Mouse (Mus musculus) heart, postnatal 0 days (tissue): ENCODE results near the gene Ccdc34. TPM values are rescaled to one million over a fixed set of nuclear protein-coding genes. Genes with fewer than 3 reads are reported as not detected.

Source experiments
- ATAC-seq: fragments of 200-750 bp; cut with Nextera tagmentation; 2 replicates; pipeline ENCODE4 v1.8.0; 2017; ENCODE audit warnings: low read depth, moderate number of reproducible peaks, moderate library complexity; ENCODE audit not compliant: insufficient read depth
- DNase-seq: peaks from one replicate; pipeline ENCODE4 v3.0.0-alpha.2; 2016; ENCODE audit warnings: low spot score
- H3K27ac ChIP-seq: fragments of 300-500 bp; sonication (generic); 2 replicates; pipeline ENCODE4 v1.5.1; 2014; ENCODE audit warnings: low read depth, mild to moderate bottlenecking
- H3K27me3 ChIP-seq: fragments of 300-500 bp; sonication (generic); 2 replicates; pipeline ENCODE4 v1.6.1; 2014; ENCODE audit warnings: low read length, mixed read lengths; ENCODE audit not compliant: control insufficient read depth, insufficient read depth
- H3K36me3 ChIP-seq: fragments of 300-500 bp; sonication (generic); replicated peaks from 2 replicates; pipeline ENCODE4 v1.6.1; 2014; ENCODE audit warnings: low read length, mixed read lengths; ENCODE audit not compliant: control insufficient read depth, insufficient read depth
- H3K4me1 ChIP-seq: fragments of 300-500 bp; sonication (generic); 2 replicates; pipeline ENCODE4 v1.6.1; 2014; ENCODE audit warnings: antibody characterized with exemption; ENCODE audit not compliant: control insufficient read depth, insufficient read depth
- H3K4me2 ChIP-seq: fragments of 300-500 bp; sonication (generic); 2 replicates; pipeline ENCODE4 v1.6.1; 2014; ENCODE audit warnings: low read depth, mild to moderate bottlenecking, low read length, moderate library complexity
- H3K4me3 ChIP-seq: fragments of 300-500 bp; sonication (generic); 2 replicates; pipeline ENCODE4 v1.5.1; 2014; ENCODE audit warnings: low read depth, low read length
- H3K9ac ChIP-seq: fragments of 300-500 bp; sonication (generic); replicated peaks from 2 replicates; pipeline ENCODE4 v1.6.1; 2014; ENCODE audit warnings: low read depth, low read length, mixed read lengths
- H3K9me3 ChIP-seq: fragments of 300-500 bp; sonication (generic); replicated peaks from 2 replicates; pipeline ENCODE4 v1.6.1; 2016; ENCODE audit warnings: low read length; ENCODE audit not compliant: control insufficient read depth
- CTCF ChIP-seq: IDR thresholded peaks from 2 replicates; pipeline ENCODE4 v1.5.1; 2016; ENCODE audit warnings: antibody characterized with exemption, control low read depth, low read depth
- EP300 ChIP-seq: IDR thresholded peaks from 2 replicates; pipeline ENCODE4 v1.6.1; 2016; ENCODE audit warnings: antibody characterized with exemption, low read depth
- WGBS: fragments of 180-500 bp; shearing (Covaris S2); extraction: QIAGEN DNeasy Blood & Tissue Kit; methylation state at CpG from one replicate; pipeline ENCODE4 v1.1.7; 2014; 5-methylcytosine and 5-hydroxymethylcytosine counted together
- polyA plus RNA-seq: library from polyadenylated mRNA; unstranded; fragments of >200 nt; fragmentation: Nextera tagmentation; extraction: Ambion mirVana; gene quantifications from 2 replicates; pipeline ENCODE4 v1.2.1, GENCODE M21; 2015
- total RNA-seq: library from RNA; depleted of rRNA; stranded (reverse); fragments of >200 nt; gene quantifications from 2 replicates; pipeline ENCODE4 v1.2.3, GENCODE M21; 2014; ENCODE audit warnings: low replicate concordance

Gene Ccdc34
- total and polyA plus RNA-seq, 2 experiments from 2014 or later, result 6.9 to 16.5 TPM

- no peak for DNase-seq
- no peak for ATAC-seq
- Histone ChIP-seq H3K9ac (no peak overlapping the region), H3K4me3 (no peak overlapping the region), H3K27ac (no peak overlapping the region), H3K4me1 (peaks cover 12% of the 10 kb centered on the region; the same call in 1 of the 2 replicates), H3K4me2 (no peak overlapping the region), H3K27me3 (no peaks in the 10 kb centered on the region), H3K36me3 (no peaks in the 10 kb centered on the region), H3K9me3 (no peaks in the 10 kb centered on the region)
- TF ChIP-seq EP300 (no peak), CTCF (no peak)
- 65% methylated on average over 2 of the region's 2 CpGs for WGBS
These were observed 178.9 kb downstream of the Ccdc34 start for GRCm38 (mm10) chr2:110196551-110196950.

GRCm38 (mm10) chr2:110199648-110200047 is 182.0 kb downstream of the Ccdc34 start:
- Histone ChIP-seq H3K4me1 (0 out of 2 replicates have a peak, but pooled peaks cover 9% of the 10 kb centered on the region), H3K27me3 (no peaks in the 10 kb centered on the region), H3K36me3 (no peaks in the 10 kb centered on the region), H3K9me3 (no peaks in the 10 kb centered on the region), H3K4me2 (no peak overlapping the region), H3K9ac (no peak overlapping the region), H3K27ac (no peak overlapping the region), H3K4me3 (no peak overlapping the region)
- 25% methylated on average over 1 of the region's 1 CpGs for WGBS
- ATAC-seq (no peak), DNase-seq (no peak)
- TF ChIP-seq EP300 (no peak), CTCF (no peak)

GRCm38 (mm10) chr2:110201770-110202169 is 184.2 kb downstream of the Ccdc34 start:
- 79% methylated on average over 4 of the region's 4 CpGs for WGBS
- Histone ChIP-seq H3K4me2 (no peak overlapping the region), H3K27ac (no peak overlapping the region), H3K27me3 (no peaks in the 10 kb centered on the region), H3K9ac (no peak overlapping the region), H3K9me3 (no peaks in the 10 kb centered on the region), H3K4me1 (0 out of 2 replicates have a peak, but pooled peaks cover 9% of the 10 kb centered on the region), H3K4me3 (no peak overlapping the region), H3K36me3 (no peaks in the 10 kb centered on the region)
- no peak for ATAC-seq
- DNase-seq, result no peak
- TF ChIP-seq EP300, result no peak
- TF ChIP-seq CTCF, result no peak

GRCm38 (mm10) chr2:110202716-110203497 is 185.3 kb downstream of the Ccdc34 start:
- DNase-seq (no peak), ATAC-seq (no peak)
- 0 out of 2 replicates have a peak, but pooled peaks cover 9% of the 10 kb centered on the region for H3K4me1 ChIP-seq
- H3K9me3 ChIP-seq, result no peaks in the 10 kb centered on the region
- no peaks in the 10 kb centered on the region for H3K27me3 ChIP-seq
- WGBS, result 67% methylated on average over 13 of the region's 13 CpGs
- no peak overlapping the region for H3K27ac ChIP-seq
- TF ChIP-seq EP300, result no peak
- no peak for TF ChIP-seq CTCF
- H3K36me3 ChIP-seq, result no peaks in the 10 kb centered on the region
- H3K4me2 ChIP-seq, result no peak overlapping the region
- H3K4me3 ChIP-seq, result no peak overlapping the region
- no peak overlapping the region for H3K9ac ChIP-seq

- Histone ChIP-seq H3K36me3 (no peaks in the 10 kb centered on the region), H3K27ac (no peak overlapping the region), H3K27me3 (no peaks in the 10 kb centered on the region), H3K4me1 (0 out of 2 replicates have a peak, but pooled peaks cover 9% of the 10 kb centered on the region), H3K9ac (no peak overlapping the region), H3K9me3 (no peaks in the 10 kb centered on the region), H3K4me3 (no peak overlapping the region), H3K4me2 (no peak overlapping the region)
- 70% methylated on average over 4 of the region's 4 CpGs for WGBS
- DNase-seq, result no peak
- ATAC-seq, result no peak
- TF ChIP-seq CTCF (no peak), EP300 (no peak)
These were observed 186.6 kb downstream of the Ccdc34 start for GRCm38 (mm10) chr2:110204169-110204568.

GRCm38 (mm10) chr2:110204705-110205318 is 187.2 kb downstream of the Ccdc34 start:
- DNase-seq (peak; percentile 69), ATAC-seq (no peak)
- TF ChIP-seq EP300 (no peak), CTCF (peak; percentile 92)
- 8% methylated on average over 14 of the region's 14 CpGs for WGBS
- no peak overlapping the region for H3K4me3 ChIP-seq
- 0 out of 2 replicates have a peak, but pooled peaks cover 9% of the 10 kb centered on the region for H3K4me1 ChIP-seq
- no peaks in the 10 kb centered on the region for H3K9me3 ChIP-seq
- no peak overlapping the region for H3K9ac ChIP-seq
- peak overlapping the region; percentile 38 for H3K4me2 ChIP-seq
- H3K27me3 ChIP-seq, result no peaks in the 10 kb centered on the region
- H3K27ac ChIP-seq, result no peak overlapping the region
- no peaks in the 10 kb centered on the region for H3K36me3 ChIP-seq
